Mouse (Mus musculus) intestine, postnatal 0 days (tissue): ENCODE measurements around the gene Ddx51. TPM values are rescaled to one million over a fixed set of nuclear protein-coding genes. Genes with fewer than 3 reads are reported as not detected.

Experiments used
- ATAC-seq: fragments of 200-750 bp; cut with Nextera tagmentation; 2 replicates; pipeline ENCODE4 v1.8.0; 2017; ENCODE audit warnings: mild to moderate bottlenecking, moderate TSS enrichment, moderate library complexity
- H3K27ac ChIP-seq: fragments of 300-500 bp; sonication (generic); 2 replicates; pipeline ENCODE4 v1.5.1; 2014; ENCODE audit warnings: mild to moderate bottlenecking, low read depth, low read length, moderate library complexity
- H3K27me3 ChIP-seq: fragments of 300-500 bp; sonication (generic); replicated peaks from 2 replicates; pipeline ENCODE4 v1.6.1; 2014; ENCODE audit warnings: low read length, mixed read lengths; ENCODE audit not compliant: control insufficient read depth, insufficient read depth
- H3K36me3 ChIP-seq: fragments of 300-500 bp; sonication (generic); 2 replicates; pipeline ENCODE4 v1.6.1; 2014; ENCODE audit warnings: mild to moderate bottlenecking, moderate library complexity; ENCODE audit not compliant: control insufficient read depth, insufficient read depth
- H3K4me1 ChIP-seq: fragments of 300-500 bp; sonication (generic); replicated peaks from 2 replicates; pipeline ENCODE4 v1.6.1; 2014; ENCODE audit warnings: antibody characterized with exemption, low read length, mixed read lengths; ENCODE audit not compliant: control insufficient read depth, insufficient read depth
- H3K4me2 ChIP-seq: fragments of 300-500 bp; sonication (generic); replicated peaks from 2 replicates; pipeline ENCODE4 v1.6.1; 2014; ENCODE audit warnings: low read depth, mild to moderate bottlenecking, moderate library complexity
- H3K4me3 ChIP-seq: fragments of 300-500 bp; sonication (generic); 2 replicates; pipeline ENCODE4 v1.5.1; 2014; ENCODE audit warnings: low read depth, low read length
- H3K9ac ChIP-seq: fragments of 300-500 bp; sonication (generic); 2 replicates; pipeline ENCODE4 v1.6.1; 2014; ENCODE audit warnings: mild to moderate bottlenecking, low read depth, low read length
- H3K9me3 ChIP-seq: fragments of 300-500 bp; sonication (generic); 2 replicates; pipeline ENCODE4 v1.6.1; 2016; ENCODE audit warnings: mixed run types; ENCODE audit not compliant: control insufficient read depth
- CTCF ChIP-seq: sonication (generic); IDR thresholded peaks from 2 replicates; pipeline ENCODE4 v1.5.1; 2016; ENCODE audit warnings: low read depth, mild to moderate bottlenecking, control low read depth, antibody characterized with exemption, moderate library complexity
- WGBS: fragments of 180-500 bp; shearing (Covaris S2); extraction: QIAGEN DNeasy Blood & Tissue Kit; methylation state at CpG from one replicate; pipeline ENCODE4 v1.1.7; 2014; 5-methylcytosine and 5-hydroxymethylcytosine counted together
- polyA plus RNA-seq: library from polyadenylated mRNA; unstranded; fragments of >200 nt; fragmentation: Nextera tagmentation; extraction: Ambion mirVana; gene quantifications from 2 replicates; pipeline ENCODE4 v1.2.1, GENCODE M21; 2015

Ddx51 gene
- polyA plus RNA-seq, 1 experiment from 2014 or later = 4.9 TPM

GRCm38 (mm10) chr5:110609425-110609824, 43.8 kb upstream of the Ddx51 start:
- TF ChIP-seq CTCF = no peak
- 79% methylated on average over 3 of the region's 3 CpGs for WGBS
- Histone ChIP-seq H3K27ac (no peak overlapping the region), H3K4me3 (no peak overlapping the region), H3K4me2 (no peak overlapping the region), H3K36me3 (no peaks in the 10 kb centered on the region), H3K27me3 (no peaks in the 10 kb centered on the region), H3K9ac (no peak overlapping the region), H3K9me3 (no peaks in the 10 kb centered on the region), H3K4me1 (no peaks in the 10 kb centered on the region)
- ATAC-seq = no peak

GRCm38 (mm10) chr5:110609868-110610267, 43.4 kb upstream of the Ddx51 start:
- Histone ChIP-seq H3K36me3 (no peaks in the 10 kb centered on the region), H3K9ac (no peak overlapping the region), H3K27ac (no peak overlapping the region), H3K27me3 (no peaks in the 10 kb centered on the region), H3K4me1 (no peaks in the 10 kb centered on the region), H3K4me2 (no peak overlapping the region), H3K4me3 (no peak overlapping the region), H3K9me3 (no peaks in the 10 kb centered on the region)
- 73% methylated on average over 5 of the region's 5 CpGs for WGBS
- TF ChIP-seq CTCF = no peak
- ATAC-seq = no peak

- Histone ChIP-seq H3K9me3 (no peaks in the 10 kb centered on the region), H3K9ac (no peak overlapping the region), H3K4me1 (no peaks in the 10 kb centered on the region), H3K4me3 (no peak overlapping the region), H3K4me2 (no peak overlapping the region), H3K36me3 (no peaks in the 10 kb centered on the region), H3K27me3 (no peaks in the 10 kb centered on the region), H3K27ac (no peak overlapping the region)
- ATAC-seq = no peak
- WGBS = 85% methylated on average over 7 of the region's 7 CpGs
- TF ChIP-seq CTCF = no peak
Measured at GRCm38 (mm10) chr5:110610484-110610883, 42.8 kb upstream of the Ddx51 start.

- no peak for ATAC-seq
- no peaks in the 10 kb centered on the region for H3K4me1 ChIP-seq
- no peaks in the 10 kb centered on the region for H3K36me3 ChIP-seq
- TF ChIP-seq CTCF = no peak
- H3K9ac ChIP-seq = no peak overlapping the region
- no peak overlapping the region for H3K4me3 ChIP-seq
- no peak overlapping the region for H3K27ac ChIP-seq
- WGBS = 79% methylated on average over 5 of the region's 5 CpGs
- H3K9me3 ChIP-seq = no peaks in the 10 kb centered on the region
- no peak overlapping the region for H3K4me2 ChIP-seq
- H3K27me3 ChIP-seq = no peaks in the 10 kb centered on the region
Measured at GRCm38 (mm10) chr5:110611435-110612158, 41.7 kb upstream of the Ddx51 start.

GRCm38 (mm10) chr5:110619226-110619625, 34.0 kb upstream of the Ddx51 start:
- H3K4me2 ChIP-seq = no peak overlapping the region
- no peak for ATAC-seq
- WGBS = 83% methylated on average over 6 of the region's 6 CpGs

GRCm38 (mm10) chr5:110624319-110624718, 28.9 kb upstream of the Ddx51 start:
- Histone ChIP-seq H3K9ac (no peak overlapping the region), H3K4me2 (no peak overlapping the region), H3K27me3 (no peaks in the 10 kb centered on the region), H3K36me3 (no peaks in the 10 kb centered on the region), H3K9me3 (no peaks in the 10 kb centered on the region), H3K27ac (no peak overlapping the region), H3K4me3 (no peak overlapping the region), H3K4me1 (no peaks in the 10 kb centered on the region)
- no peak for TF ChIP-seq CTCF
- 80% methylated on average over 2 of the region's 2 CpGs for WGBS
- no peak for ATAC-seq

More at GRCm38 (mm10) chr5:110619226-110619625, 34.0 kb upstream of the Ddx51 start:
- Histone ChIP-seq H3K4me1 (no peaks in the 10 kb centered on the region), H3K9ac (no peak overlapping the region), H3K27ac (no peak overlapping the region), H3K36me3 (no peaks in the 10 kb centered on the region), H3K27me3 (no peaks in the 10 kb centered on the region), H3K9me3 (no peaks in the 10 kb centered on the region), H3K4me3 (no peak overlapping the region)
- TF ChIP-seq CTCF = no peak
